Mouse (Mus musculus) ZHBTc4 (cell line): ENCODE results near the gene Gm45713.
"Not testable (repeated sequence)": the region's sequence is repeated elsewhere in the genome, so short reads cannot be mapped to it uniquely, and the experiment has no call there.

ENCODE experiments used
- DNase-seq: peaks from one replicate; pipeline ENCODE4 v3.0.0-alpha.2; 2011; ENCODE audit warnings: low read depth, low spot score

Gene Gm45713

DNA sequence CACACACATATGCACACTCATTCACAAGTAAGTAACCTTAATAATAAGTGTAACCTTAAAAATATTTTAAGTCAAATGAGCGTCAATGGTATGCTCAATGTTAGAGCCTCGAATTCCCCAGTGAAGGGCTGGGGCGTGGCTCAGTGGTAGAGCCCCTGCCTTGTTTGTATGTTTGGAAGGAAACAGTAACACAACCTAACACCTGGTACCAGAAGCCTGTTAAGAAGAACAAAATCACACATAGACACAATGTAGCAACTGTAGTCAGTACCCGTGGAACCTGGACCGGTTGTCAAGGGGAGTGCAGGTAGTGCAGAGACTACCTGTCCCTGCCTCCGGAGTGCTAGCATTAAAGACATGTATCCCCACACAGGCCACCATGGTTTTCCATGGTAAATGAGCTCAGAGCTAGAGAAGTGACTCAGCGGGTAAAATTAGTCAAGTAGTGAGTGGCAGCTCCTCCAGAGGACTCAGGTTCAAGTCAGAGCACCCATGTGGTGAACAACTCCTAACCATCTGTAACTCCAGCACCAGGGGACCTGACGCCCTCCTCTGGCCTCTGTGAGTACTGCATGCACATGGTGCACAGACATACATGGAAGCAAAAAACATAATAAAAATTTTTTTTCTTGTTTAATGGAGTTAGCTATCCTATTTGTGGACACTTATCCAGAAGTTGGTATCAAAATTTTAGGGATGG, 37.3 kb downstream of the Gm45713 start:
- DNase-seq = peak; percentile 85

DNA sequence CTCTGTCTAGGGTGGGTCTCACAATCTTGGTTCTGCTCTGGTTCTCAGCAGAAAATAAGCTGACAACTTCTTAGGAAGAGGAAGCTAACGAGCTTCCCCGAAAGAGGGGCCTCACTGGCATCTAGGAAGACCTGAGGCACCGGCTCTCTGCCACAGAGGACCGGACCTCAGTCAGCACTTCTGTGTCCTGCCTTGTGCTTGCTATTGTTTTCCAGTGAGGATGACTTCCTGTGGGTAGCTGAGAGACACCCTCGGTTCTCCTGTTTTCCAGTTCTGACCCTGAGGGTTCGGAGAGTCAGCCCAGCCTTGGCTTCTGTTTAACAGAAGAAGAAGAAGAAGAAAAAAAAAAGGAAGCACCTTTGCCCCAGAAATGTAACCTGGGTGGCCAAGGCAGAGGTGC, 38.6 kb downstream of the Gm45713 start:
- no peak for DNase-seq

DNA sequence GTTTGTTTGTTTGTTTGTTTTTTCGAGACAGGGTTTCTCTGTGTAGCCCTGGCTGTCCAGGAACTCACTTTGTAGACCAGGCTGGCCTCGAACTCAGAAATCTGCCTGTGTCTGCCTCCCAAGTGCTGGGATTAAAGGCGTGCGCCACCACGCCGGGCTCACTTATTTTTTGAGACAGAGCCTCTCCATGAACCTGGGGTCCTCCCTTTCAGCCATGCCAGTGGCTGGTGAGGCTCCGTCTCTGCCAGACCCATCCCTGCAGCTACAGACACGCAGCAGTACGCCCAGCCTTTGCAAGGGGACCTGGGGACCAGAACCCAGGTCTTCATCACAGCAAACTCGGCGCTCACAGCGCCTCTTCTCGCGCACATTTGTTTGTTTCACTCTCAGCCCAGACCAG, 40.1 kb downstream of the Gm45713 start:
- not testable (repeated sequence) for DNase-seq

DNA sequence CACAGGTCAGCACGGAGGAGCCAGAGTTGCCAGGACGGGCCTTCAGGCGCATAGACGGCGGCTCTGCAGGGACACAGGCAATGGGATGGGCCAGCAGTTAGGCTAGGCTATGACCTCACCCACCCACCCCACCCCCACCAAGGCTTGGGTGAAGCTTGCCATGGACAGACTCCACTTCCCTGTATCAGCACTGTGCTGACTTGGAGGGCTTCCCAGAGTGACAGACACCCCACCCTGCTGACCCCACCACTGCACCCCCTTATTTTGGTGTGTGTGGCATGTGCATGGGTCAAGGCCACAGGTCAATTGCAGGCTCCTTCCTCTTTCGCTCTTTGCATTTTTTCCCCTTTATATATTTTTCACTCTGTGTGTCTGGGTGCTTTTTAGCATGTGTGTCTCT, 40.7 kb downstream of the Gm45713 start:
- DNase-seq = no peak

DNA sequence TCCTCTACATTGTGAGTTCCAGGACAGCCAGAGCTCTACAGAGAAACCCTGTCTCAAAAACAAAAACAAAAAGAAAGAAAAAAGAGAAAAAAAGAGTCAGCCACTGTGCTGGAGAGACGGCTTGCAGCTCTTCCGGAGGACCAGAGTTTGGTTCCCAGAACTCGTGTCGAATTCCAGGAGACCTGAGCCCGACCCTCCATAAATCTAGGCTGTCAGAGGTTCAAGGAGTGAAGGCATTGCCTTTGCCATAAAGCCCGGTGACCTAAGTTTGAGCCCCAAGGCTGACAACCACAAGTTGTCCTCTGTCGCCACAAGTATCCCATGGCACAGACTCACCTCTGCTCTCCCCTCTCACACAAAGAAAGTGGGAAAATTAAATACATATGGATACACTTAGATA, 41.9 kb downstream of the Gm45713 start:
- DNase-seq = no peak

DNA sequence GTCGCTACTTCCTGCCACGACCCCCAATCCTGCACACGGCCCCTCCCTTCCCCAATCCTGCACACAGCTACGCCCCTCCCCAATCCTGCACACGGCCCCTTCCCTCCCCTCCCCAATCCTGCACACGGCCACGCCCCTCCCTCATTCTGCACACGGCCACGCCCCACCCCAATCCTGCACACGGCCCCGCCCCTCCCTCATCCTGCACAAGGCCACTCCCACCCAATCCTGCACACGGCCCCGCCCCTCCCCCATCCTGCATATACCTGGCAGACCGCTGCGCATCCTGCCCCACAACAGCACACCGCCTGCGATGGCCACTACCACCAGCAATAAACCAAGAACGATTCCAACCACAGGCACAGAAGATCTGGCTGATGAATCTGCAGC, 42.5 kb downstream of the Gm45713 start:
- DNase-seq = peak; percentile 85

DNA sequence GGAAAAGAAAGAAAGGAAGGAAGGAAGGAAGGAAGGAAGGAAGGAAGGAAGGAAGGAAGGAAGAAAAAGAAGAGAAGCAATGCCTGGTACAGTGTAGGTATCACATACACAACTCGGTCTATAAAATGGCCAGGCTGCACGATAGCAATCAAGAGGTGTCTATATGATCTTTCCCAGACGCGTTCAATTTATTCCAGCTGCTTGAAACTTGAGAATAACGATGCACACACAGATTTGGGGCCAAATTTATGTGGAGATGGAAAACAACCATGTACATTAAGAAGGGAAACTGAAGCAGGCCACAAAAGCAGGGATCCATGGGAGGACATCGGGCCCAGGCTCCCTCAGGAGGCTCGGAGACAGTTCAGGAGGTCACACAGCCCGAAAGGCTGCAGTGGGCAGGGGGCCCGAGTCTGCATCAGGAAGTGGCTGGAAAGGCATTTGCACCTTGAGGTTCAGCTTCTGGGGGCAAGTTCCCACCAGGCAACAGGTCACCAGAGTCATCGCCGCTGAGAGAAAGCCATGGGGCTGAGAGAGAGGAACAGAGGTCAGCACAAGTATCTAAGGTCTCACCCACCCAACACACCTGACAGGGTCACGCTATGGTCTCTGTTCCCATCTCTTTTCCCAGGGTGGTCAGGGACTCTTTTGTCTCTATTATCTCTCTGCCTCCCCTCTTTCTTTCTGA, 43.1 kb downstream of the Gm45713 start:
- no peak for DNase-seq

GRCm38 (mm10) chr7:45092048-45092447, 44.0 kb downstream of the Gm45713 start, which contains the start of gene Rcn3:
Rcn3 (minus strand) TSS chr7:45092221.
- DNase-seq = peak; percentile 87

DNA sequence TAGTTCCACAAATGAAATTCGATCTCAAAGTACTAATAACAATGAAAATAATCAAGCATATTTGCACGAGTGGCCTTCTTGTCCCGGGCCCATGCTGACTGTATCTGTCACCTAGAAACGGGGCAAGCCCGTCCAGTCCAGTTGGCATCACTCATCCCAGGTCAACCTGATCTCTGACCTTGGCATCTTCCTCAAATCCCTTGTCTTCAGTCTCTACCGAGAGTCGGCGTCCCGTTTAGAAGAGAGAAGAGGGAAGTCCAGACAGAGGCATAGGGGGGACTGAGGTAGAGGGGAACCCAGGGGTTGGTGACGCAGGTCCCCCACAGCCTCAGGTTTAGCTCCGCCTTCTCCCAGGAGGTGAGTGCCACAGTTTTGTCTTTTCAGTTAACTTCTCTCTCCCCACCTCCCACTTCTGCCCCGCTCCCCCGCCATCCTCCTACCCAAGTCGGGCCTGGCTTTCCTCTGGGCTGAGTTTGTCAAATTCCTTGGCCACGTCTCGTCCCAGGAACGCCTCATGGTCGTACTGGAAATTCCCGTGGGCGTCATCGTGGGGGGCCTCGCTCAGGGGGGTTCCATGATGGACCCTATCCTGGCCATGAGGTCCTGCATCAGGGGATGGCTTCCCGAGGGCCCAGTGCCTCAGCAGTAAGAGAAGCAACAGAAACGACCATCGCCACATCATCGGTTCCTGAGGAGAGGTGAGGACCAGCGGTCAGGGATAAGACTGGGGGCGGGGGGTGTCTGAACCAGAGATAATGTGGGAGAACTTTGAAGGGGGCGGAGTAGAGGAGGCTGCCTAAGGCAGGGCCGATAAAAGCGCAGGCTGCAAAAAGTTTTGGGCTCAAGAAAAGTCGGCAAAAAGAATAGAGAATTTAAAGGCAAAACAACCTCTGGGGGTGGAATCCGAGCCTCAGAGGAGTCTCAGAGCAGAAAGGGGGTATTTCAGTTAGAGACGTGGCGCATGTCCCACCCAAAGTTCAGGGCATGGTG, 44.7 kb downstream of the Gm45713 start:
- DNase-seq = no peak

DNA sequence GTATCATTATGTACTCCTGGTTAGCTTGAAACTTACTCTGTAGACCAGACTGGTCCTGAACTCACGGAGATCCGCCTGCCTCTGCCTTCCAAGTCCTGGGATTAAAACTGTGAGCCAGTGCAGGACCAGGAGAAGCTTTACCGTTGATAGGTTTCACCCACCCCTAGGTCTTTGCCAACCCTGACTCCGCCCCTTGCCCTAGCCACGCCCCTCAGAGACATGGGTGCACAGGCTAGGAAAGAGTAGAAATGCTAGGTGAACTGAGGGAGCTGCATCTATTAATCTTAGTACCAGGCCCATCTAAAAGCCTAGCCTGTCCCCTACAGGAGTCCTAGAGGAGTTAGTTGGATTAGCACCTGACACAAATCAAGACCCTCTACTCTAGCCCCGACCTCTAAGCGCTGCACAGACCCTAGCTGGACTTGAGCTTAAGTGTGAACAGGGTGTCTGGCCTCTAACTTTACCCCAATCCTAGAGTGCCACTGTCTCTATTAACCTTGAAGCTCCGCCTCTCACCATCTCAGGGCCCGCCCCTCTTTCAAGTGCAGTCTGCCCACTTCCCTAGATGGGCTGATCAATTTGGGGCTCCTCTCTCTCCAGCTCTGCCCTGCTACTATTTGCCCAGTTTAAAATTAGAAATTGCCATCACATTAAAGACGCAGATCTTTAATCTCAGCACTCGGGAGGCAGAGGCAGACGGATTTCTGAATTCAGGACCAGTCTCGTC, 45.6 kb downstream of the Gm45713 start:
- peak; percentile 53 for DNase-seq

DNA sequence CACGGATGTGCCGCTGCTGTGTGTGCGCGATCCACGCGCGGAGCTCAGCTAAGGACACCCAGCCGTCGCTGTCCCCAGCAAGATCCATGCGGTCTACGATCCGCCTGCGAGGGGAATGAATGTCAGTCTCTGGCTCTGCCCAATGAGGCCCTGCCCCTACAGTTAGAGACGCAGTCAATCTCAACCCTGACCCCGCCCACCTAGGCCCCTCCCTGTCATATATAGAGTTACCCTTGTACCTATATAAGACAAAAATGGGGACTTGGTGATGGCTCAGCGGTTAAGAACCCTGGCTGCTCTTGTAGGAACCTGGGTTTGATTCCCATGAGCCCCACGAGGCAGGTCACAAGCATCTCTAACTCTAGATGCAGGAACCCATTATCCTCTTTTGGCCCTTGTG, 47.4 kb downstream of the Gm45713 start:
- peak; percentile 63 for DNase-seq

DNA sequence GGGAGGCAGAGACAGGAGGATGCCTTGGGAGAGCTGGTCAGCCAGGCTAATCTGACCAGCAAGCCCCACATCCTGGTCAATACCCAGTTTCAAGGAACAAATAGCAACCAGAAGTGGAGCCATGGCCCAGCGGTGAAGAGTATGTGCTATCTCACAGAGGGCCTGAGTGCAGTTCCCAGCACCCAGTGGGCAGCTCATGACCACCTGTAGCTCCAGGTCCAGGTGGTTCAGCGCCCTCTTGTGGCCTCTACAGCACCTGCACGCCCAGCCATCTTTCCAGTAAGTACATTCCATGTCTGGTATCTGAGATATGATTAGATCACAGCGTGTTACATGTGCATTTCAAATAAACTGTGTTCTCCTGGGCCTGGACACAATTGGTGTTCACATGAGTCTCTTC, 49.9 kb downstream of the Gm45713 start:
- peak; percentile 66 for DNase-seq

DNA sequence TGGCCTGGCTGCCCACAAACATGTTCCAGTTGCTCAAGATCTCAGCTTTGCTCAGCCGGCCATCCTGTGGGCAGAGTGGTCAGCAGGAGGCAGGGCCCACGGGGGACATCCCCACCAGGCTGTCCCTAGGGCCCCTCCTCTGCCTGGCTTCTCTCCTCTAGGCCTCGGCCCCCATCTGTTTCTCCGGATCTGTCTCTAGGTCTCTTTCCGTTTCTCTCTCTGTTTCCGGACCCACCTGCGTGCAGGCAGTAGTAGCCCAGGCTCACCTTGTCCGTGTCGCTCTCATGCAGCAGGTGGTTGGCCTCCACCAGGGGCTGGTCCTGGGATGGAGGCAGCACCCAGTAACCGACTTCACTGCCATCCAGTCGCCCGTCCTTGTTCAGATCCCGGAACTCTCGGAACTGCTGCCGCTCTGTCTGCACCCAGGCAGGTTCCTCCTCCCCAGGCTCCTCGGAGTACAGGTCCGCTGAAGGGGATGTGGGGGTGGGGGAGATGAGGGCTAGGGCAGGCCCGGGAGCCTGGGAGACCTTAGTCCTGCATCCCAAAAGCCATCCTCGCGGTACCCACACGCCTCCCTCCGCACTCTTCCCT, 52.6 kb downstream of the Gm45713 start:
- no peak for DNase-seq

GRCm38 (mm10) chr7:45082401-45083299, 53.4 kb downstream of the Gm45713 start:
- peak; percentile 72 for DNase-seq

GRCm38 (mm10) chr7:45081016-45081415, 55.0 kb downstream of the Gm45713 start:
- DNase-seq = peak; percentile 67

- peak; percentile 90 for DNase-seq
Observed at GRCm38 (mm10) chr7:45079856-45080255, 56.2 kb downstream of the Gm45713 start.

GRCm38 (mm10) chr7:45078513-45078912, 57.5 kb downstream of the Gm45713 start:
- DNase-seq = peak; percentile 83

- DNase-seq = no peak
Observed at GRCm38 (mm10) chr7:45077829-45078228, 58.2 kb downstream of the Gm45713 start.

- no peak for DNase-seq
Observed at GRCm38 (mm10) chr7:45077322-45077721, 58.7 kb downstream of the Gm45713 start.

DNA sequence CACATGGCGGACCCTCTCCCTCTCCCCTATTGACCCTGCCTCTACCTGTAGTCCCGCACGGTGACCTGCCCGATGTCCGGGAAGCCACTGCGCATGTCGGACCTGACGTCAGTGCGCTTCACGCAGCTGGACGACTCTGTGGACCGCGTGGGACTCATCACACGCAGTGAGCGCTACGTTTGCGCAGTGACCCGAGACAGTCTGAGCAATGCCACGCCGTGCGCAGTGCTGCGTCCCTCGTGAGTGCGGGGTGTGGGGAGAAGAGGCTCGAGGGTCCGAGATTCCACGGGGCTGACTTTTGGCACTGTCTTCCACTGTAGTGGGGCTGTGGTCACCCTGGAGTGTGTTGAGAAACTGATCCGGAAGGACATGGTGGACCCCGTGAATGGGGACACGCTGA, 59.5 kb downstream of the Gm45713 start:
- no peak for DNase-seq
